Mouse (Mus musculus) adrenal gland, postnatal 4 days (tissue): ENCODE measurements around the gene Mfge8. TPM values are rescaled to one million over a fixed set of nuclear protein-coding genes. Genes with fewer than 3 reads are reported as not detected.

Experiments used
- DNase-seq, 2 experiments: peaks; one replicate each; pipeline ENCODE4 v3.0.0; 2021 to 2022; ENCODE audit warnings: low spot score in 2 of 2, mixed read lengths in 2 of 2
- total RNA-seq, 2 experiments: library from RNA; stranded (reverse); gene quantifications; 2 replicates each; pipeline ENCODE4 v1.2.3; 2021

The Mfge8 gene
- total RNA-seq, 2 experiments from 2014 or later = 327 to 347 TPM

- DNase-seq = no peak
Observed at GRCm38 (mm10) chr7:79130843-79131444, 17.9 kb downstream of the Mfge8 start, which contains the start of gene Hapln3. Hapln3 (minus strand) TSS chr7:79131018.

DNA sequence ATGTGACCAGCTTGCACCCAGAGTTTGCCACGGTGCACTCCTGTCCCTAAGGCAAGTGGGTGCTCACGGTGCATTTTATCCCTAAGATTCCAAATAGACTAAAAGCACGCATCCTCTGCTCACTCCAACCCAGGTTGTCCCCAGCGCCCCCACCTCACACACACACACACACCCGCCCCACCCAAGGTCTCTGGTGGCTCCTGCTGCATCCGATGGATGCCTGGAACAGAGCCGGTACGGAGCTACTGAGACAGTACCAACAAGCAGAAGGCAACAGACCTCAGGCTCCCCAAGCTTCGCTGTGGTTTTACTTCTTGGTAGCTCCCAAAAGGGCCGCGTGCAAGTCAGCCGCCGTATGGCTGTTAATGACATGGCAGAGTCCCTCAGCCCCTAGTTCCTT, 18.5 kb downstream of the Mfge8 start:
- no peak for DNase-seq

GRCm38 (mm10) chr7:79129883-79130282, 19.0 kb downstream of the Mfge8 start:
- no peak for DNase-seq

DNA sequence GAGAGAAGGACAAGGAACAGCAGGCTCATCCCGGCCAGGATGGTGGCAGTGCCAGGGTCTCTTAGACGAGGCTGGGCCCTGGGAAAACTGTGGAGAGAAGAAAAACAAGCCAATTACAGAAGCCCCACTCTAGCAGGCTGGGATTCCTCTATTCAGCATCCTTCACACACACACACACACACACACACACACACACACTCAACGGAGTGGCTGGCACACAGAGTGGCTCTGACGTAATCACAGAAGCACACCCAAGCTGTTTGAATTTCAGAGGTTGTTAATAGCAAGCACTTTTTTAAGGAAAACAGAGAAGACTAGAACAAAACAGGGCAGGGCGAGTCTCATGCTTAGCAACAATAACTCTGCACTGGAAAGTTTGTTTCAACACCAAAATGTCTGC, 25.4 kb downstream of the Mfge8 start:
- DNase-seq = no peak

- no peak for DNase-seq
Observed at GRCm38 (mm10) chr7:79113848-79114247, 35.0 kb downstream of the Mfge8 start.

DNA sequence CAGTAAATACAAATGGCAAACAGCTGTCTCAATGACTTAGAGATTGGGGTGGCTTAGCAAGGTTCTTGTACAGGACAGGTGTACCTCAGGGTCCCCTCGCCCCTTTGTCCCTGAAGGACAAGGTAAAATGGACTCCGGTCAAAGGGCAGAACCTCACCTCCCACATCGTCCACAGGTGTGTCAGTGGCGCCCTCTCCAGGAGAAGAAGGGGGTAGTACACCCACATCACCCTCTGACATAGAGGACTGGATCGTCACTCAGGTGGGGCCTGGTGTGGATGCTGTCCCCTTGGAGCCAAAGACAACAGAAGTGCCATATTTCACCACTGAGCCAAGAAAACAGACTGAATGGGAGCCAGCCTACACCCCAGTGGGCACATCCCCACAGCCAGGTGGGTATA, 52.4 kb downstream of the Mfge8 start:
- no peak for DNase-seq

- DNase-seq = no peak
Observed at GRCm38 (mm10) chr7:79089111-79089510, 59.7 kb downstream of the Mfge8 start.

Other genes with a start within 250 kb of the Mfge8 start
- gene Isg20, start 235.6 kb downstream of the Mfge8 start, total RNA-seq = 10 to 100 TPM in 1 of 2 experiments, 1 to 10 TPM in 1; 7.4 to 13.7 TPM
- gene Acan, start 95.6 kb downstream of the Mfge8 start, total RNA-seq = 1 to 10 TPM in 1 of 2 experiments, under 1 TPM in 1; 0.50 to 1.6 TPM
- 1 to 10 TPM; 4.1 to 4.5 TPM for gene Hapln3, start 18.0 kb downstream of the Mfge8 start, total RNA-seq
- gene Abhd2, start 124.1 kb upstream of the Mfge8 start, total RNA-seq = 100 to 1,000 TPM; 382 to 406 TPM
- gene Rlbp1, start 238.0 kb upstream of the Mfge8 start, total RNA-seq = under 1 TPM; 0.17 to 0.45 TPM
- 1 to 10 TPM; 4.7 to 5.0 TPM for gene Fanci, start 242.9 kb upstream of the Mfge8 start, total RNA-seq